Mouse (Mus musculus): ENCODE data around the gene Kirrel2. TPM values are rescaled to one million over a fixed set of nuclear protein-coding genes. Genes with fewer than 3 reads are reported as not detected.
A peak's percentile ranks its signal among the peaks of the same experiment; 100 is the strongest.

The Kirrel2 gene
- polyA plus RNA-seq, 1 experiment from 2014 or later = 1.3 TPM

GRCm38 (mm10) chr7:30422560-30422959 is 34.9 kb downstream of the Kirrel2 start:
- Histone ChIP-seq H3K4me3 (peak overlapping the region; percentile 68), H3K36me3 (replicated peaks) (peaks cover 18% of the 10 kb centered on the region), H3K9me3 (peaks cover 6% of the 10 kb centered on the region; the same call in 1 of the 2 replicates), H3K27me3 (replicated peaks; ENCODE audit: low read depth, poor library complexity, severe bottlenecking) (peaks cover 46% of the 10 kb centered on the region), H3K4me1 (peaks cover 24% of the 10 kb centered on the region), H3K27ac (replicated peaks) (peak overlapping the region; percentile 75)
- no peak for DNase-seq (ENCODE audit: low spot score)
- 14% methylated on average over 9 of the region's 9 CpGs for WGBS

- Histone ChIP-seq H3K27me3 (replicated peaks; ENCODE audit: low read depth, poor library complexity, severe bottlenecking) (peaks cover 46% of the 10 kb centered on the region), H3K9me3 (peaks cover 6% of the 10 kb centered on the region; the same call in 1 of the 2 replicates), H3K4me1 (peaks cover 24% of the 10 kb centered on the region), H3K4me3 (peak overlapping the region; percentile 68), H3K27ac (replicated peaks) (peak overlapping the region; percentile 75), H3K36me3 (replicated peaks) (peaks cover 13% of the 10 kb centered on the region)
- WGBS = under 1% methylated on average over 45 of the region's 45 CpGs
- DNase-seq (ENCODE audit: low spot score) = peak; percentile 90
Observed at GRCm38 (mm10) chr7:30421890-30422435, 35.5 kb downstream of the Kirrel2 start.

GRCm38 (mm10) chr7:30421175-30421889 is 36.2 kb downstream of the Kirrel2 start, which contains the start of gene Nfkbid:
Gene Nfkbid (plus strand): TSS chr7:30421732.
- Histone ChIP-seq H3K36me3 (replicated peaks) (peaks cover 11% of the 10 kb centered on the region), H3K9me3 (peaks cover 6% of the 10 kb centered on the region; the same call in 1 of the 2 replicates), H3K4me1 (peaks cover 24% of the 10 kb centered on the region), H3K4me3 (peak within 1 kb of the TSS; percentile 68), H3K27ac (replicated peaks) (peak within 1 kb of the TSS; percentile 75), H3K27me3 (replicated peaks; ENCODE audit: low read depth, poor library complexity, severe bottlenecking) (peaks cover 46% of the 10 kb centered on the region)
- peak; percentile 49 for DNase-seq (ENCODE audit: low spot score)
- 10% methylated on average over 31 of the region's 31 CpGs for WGBS

GRCm38 (mm10) chr7:30420673-30421072 is 36.8 kb downstream of the Kirrel2 start:
- H3K27me3 ChIP-seq (replicated peaks; ENCODE audit: low read depth, poor library complexity, severe bottlenecking) = peaks cover 46% of the 10 kb centered on the region
- no peak for DNase-seq (ENCODE audit: low spot score)
- H3K4me3 ChIP-seq = no peak overlapping the region
- WGBS = 90% methylated on average over 3 of the region's 3 CpGs
- no peak overlapping the region for H3K27ac ChIP-seq (replicated peaks)
- peaks cover 6% of the 10 kb centered on the region; the same call in 1 of the 2 replicates for H3K9me3 ChIP-seq
- H3K4me1 ChIP-seq = peaks cover 24% of the 10 kb centered on the region
- H3K36me3 ChIP-seq (replicated peaks) = peaks cover 6% of the 10 kb centered on the region

- no peak within 1 kb of the TSS for H3K4me3 ChIP-seq
- no peak within 1 kb of the TSS for H3K27ac ChIP-seq (replicated peaks)
- H3K4me1 ChIP-seq = peaks cover 24% of the 10 kb centered on the region
- H3K27me3 ChIP-seq (replicated peaks; ENCODE audit: low read depth, poor library complexity, severe bottlenecking) = peaks cover 46% of the 10 kb centered on the region
- H3K36me3 ChIP-seq (replicated peaks) = no peaks in the 10 kb centered on the region
- H3K9me3 ChIP-seq = peaks cover 6% of the 10 kb centered on the region; the same call in 1 of the 2 replicates
- WGBS = 72% methylated on average over 10 of the region's 10 CpGs
- DNase-seq (ENCODE audit: low spot score) = no peak
Observed at GRCm38 (mm10) chr7:30419561-30420499, 37.7 kb downstream of the Kirrel2 start, which contains the start of gene Hcst. Gene Hcst (minus strand): TSS chr7:30419854.

GRCm38 (mm10) chr7:30417856-30418255 is 39.6 kb downstream of the Kirrel2 start:
- DNase-seq (ENCODE audit: low spot score) = no peak
- WGBS = 75% methylated on average over 9 of the region's 9 CpGs
- H3K27me3 ChIP-seq (replicated peaks; ENCODE audit: low read depth, poor library complexity, severe bottlenecking) = peaks cover 31% of the 10 kb centered on the region
- peaks cover 6% of the 10 kb centered on the region; the same call in 1 of the 2 replicates for H3K9me3 ChIP-seq
- H3K4me1 ChIP-seq = peaks cover 17% of the 10 kb centered on the region
- H3K4me3 ChIP-seq = no peak overlapping the region
- no peak overlapping the region for H3K27ac ChIP-seq (replicated peaks)
- no peaks in the 10 kb centered on the region for H3K36me3 ChIP-seq (replicated peaks)

GRCm38 (mm10) chr7:30413596-30413995 is 43.9 kb downstream of the Kirrel2 start, which contains the start of gene Tyrobp:
Gene Tyrobp (plus strand): TSS chr7:30413760.
- no peak for DNase-seq (ENCODE audit: low spot score)
- H3K27me3 ChIP-seq (replicated peaks; ENCODE audit: low read depth, poor library complexity, severe bottlenecking) = no peaks in the 10 kb centered on the region
- H3K36me3 ChIP-seq (replicated peaks) = no peaks in the 10 kb centered on the region
- H3K9me3 ChIP-seq = peaks cover under 1% of the 10 kb centered on the region; the same call in 1 of the 2 replicates
- no peak within 1 kb of the TSS for H3K4me3 ChIP-seq
- H3K27ac ChIP-seq (replicated peaks) = no peak within 1 kb of the TSS
- WGBS = 78% methylated on average over 5 of the region's 5 CpGs
- H3K4me1 ChIP-seq = no peaks in the 10 kb centered on the region

- H3K4me3 ChIP-seq = no peak overlapping the region
- H3K36me3 ChIP-seq (replicated peaks) = no peaks in the 10 kb centered on the region
- no peak for DNase-seq (ENCODE audit: low spot score)
- 55% methylated on average over 4 of the region's 4 CpGs for WGBS
- no peaks in the 10 kb centered on the region for H3K27me3 ChIP-seq (replicated peaks; ENCODE audit: low read depth, poor library complexity, severe bottlenecking)
- no peaks in the 10 kb centered on the region for H3K9me3 ChIP-seq
- H3K4me1 ChIP-seq = no peaks in the 10 kb centered on the region
- no peak overlapping the region for H3K27ac ChIP-seq (replicated peaks)
Observed at GRCm38 (mm10) chr7:30412735-30413147, 44.7 kb downstream of the Kirrel2 start.

GRCm38 (mm10) chr7:30411023-30411422 is 46.5 kb downstream of the Kirrel2 start:
- WGBS = 75% methylated on average over 3 of the region's 3 CpGs
- no peak for DNase-seq (ENCODE audit: low spot score)
- Histone ChIP-seq H3K36me3 (replicated peaks) (no peaks in the 10 kb centered on the region), H3K9me3 (no peaks in the 10 kb centered on the region), H3K27me3 (replicated peaks; ENCODE audit: low read depth, poor library complexity, severe bottlenecking) (no peaks in the 10 kb centered on the region), H3K27ac (replicated peaks) (no peak overlapping the region), H3K4me3 (no peak overlapping the region), H3K4me1 (no peaks in the 10 kb centered on the region)

GRCm38 (mm10) chr7:30409789-30410188 is 47.7 kb downstream of the Kirrel2 start:
- WGBS = 78% methylated on average over 2 of the region's 2 CpGs
- H3K4me1 ChIP-seq = no peaks in the 10 kb centered on the region

GRCm38 (mm10) chr7:30408639-30409038 is 48.9 kb downstream of the Kirrel2 start:
- no peak overlapping the region for H3K4me3 ChIP-seq
- H3K27ac ChIP-seq (replicated peaks) = no peak overlapping the region
- no peak for DNase-seq (ENCODE audit: low spot score)
- WGBS = 80% methylated on average over 3 of the region's 3 CpGs
- no peaks in the 10 kb centered on the region for H3K9me3 ChIP-seq
- no peaks in the 10 kb centered on the region for H3K4me1 ChIP-seq
- no peaks in the 10 kb centered on the region for H3K36me3 ChIP-seq (replicated peaks)
- H3K27me3 ChIP-seq (replicated peaks; ENCODE audit: low read depth, poor library complexity, severe bottlenecking) = no peaks in the 10 kb centered on the region

More at GRCm38 (mm10) chr7:30409789-30410188, 47.7 kb downstream of the Kirrel2 start:
- H3K27ac ChIP-seq (replicated peaks) = no peak overlapping the region
- H3K27me3 ChIP-seq (replicated peaks; ENCODE audit: low read depth, poor library complexity, severe bottlenecking) = no peaks in the 10 kb centered on the region
- no peaks in the 10 kb centered on the region for H3K9me3 ChIP-seq
- H3K4me3 ChIP-seq = no peak overlapping the region
- no peaks in the 10 kb centered on the region for H3K36me3 ChIP-seq (replicated peaks)
- no peak for DNase-seq (ENCODE audit: low spot score)

- 71% methylated on average over 4 of the region's 4 CpGs for WGBS
- Histone ChIP-seq H3K27me3 (replicated peaks; ENCODE audit: low read depth, poor library complexity, severe bottlenecking) (no peaks in the 10 kb centered on the region), H3K4me1 (no peaks in the 10 kb centered on the region), H3K36me3 (replicated peaks) (no peaks in the 10 kb centered on the region), H3K4me3 (no peak overlapping the region), H3K27ac (replicated peaks) (no peak overlapping the region), H3K9me3 (no peaks in the 10 kb centered on the region)
- DNase-seq (ENCODE audit: low spot score) = no peak
Observed at GRCm38 (mm10) chr7:30402343-30402742, 55.1 kb downstream of the Kirrel2 start.
